In the genomic region with DNA sequence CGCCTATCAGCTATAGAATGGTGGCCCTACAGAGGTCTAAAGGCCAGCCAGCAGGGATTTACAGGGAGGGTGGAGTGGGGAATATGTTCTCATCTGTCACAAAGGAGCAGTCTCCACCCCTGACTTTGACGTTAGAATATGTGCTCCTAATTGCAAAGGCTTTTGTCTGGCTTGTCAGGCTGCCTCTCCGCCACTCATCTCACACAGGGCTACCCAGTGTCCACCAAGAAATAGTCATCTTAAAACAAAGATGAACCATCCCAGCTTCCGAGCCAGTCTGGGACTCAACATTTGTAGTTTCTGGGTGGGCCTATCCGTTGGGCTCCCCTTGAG, we compare ENCODE assay signal across 15 mouse cellular contexts. TPM values are rescaled to one million over a fixed set of nuclear protein-coding genes. Genes with fewer than 3 reads are reported as not detected.
A peak's percentile ranks its signal among the peaks of the same experiment; 100 is the strongest.
DNase-seq lines count a peak whose midpoint lies in the region; ATAC-seq and TF ChIP-seq lines count a peak whose summit lies in the region.
"Had no signal": no experiment of that assay in that cellular context is flagged by ENCODE, and none has a peak within 500 bp of the region (broad histone marks: within the 10 kb centered on the region; RNA-seq: fewer than 3 reads in every experiment).

No protein-coding gene starts in this region.

- no peak; the same call in 1 of the 2 replicates for TF ChIP-seq EP300 in lung, postnatal 0 days (IDR thresholded peaks at IDR 0.05)

- peaks cover 40% of the 10 kb centered on the region for H3K4me1 ChIP-seq in heart, embryonic 15.5 days (replicated peaks)
- H3K4me1 ChIP-seq in lung, postnatal 0 days (ENCODE audit: insufficient read depth, low read depth, low read length) = no peaks in the 10 kb centered on the region; the same call in 1 of the 2 replicates
- peaks cover 55% of the 10 kb centered on the region for H3K4me1 ChIP-seq in embryonic facial prominence, embryonic 10.5 days
- peaks cover 27% of the 10 kb centered on the region for H3K4me1 ChIP-seq in limb, embryonic 10.5 days

- 0 out of 2 replicates have a peak, but pooled peaks cover 4% of the 10 kb centered on the region for H3K36me3 ChIP-seq in heart, embryonic 15.5 days
- H3K36me3 ChIP-seq in lung, postnatal 0 days (ENCODE audit: insufficient read depth, low read length) = no peaks in the 10 kb centered on the region
- H3K36me3 ChIP-seq in embryonic facial prominence, embryonic 10.5 days (replicated peaks) = no peaks in the 10 kb centered on the region
- H3K36me3 ChIP-seq in limb, embryonic 10.5 days = no peaks in the 10 kb centered on the region

- TF ChIP-seq CTCF in lung, postnatal 0 days (IDR thresholded peaks at IDR 0.05) = no peak

- ATAC-seq in heart, embryonic 15.5 days (replicated peaks; ENCODE audit: insufficient number of reproducible peaks, insufficient read depth, low FRiP score, low read depth) = no peak
- ATAC-seq in lung, postnatal 0 days = peak; percentile 73
- ATAC-seq: Patski had no signal

- DNase-seq in heart, postnatal 14 days = no peak
- peak; percentile 12 for DNase-seq in lung, postnatal 0 days (ENCODE audit: low spot score)
- DNase-seq in lung, postnatal 25 days (ENCODE audit: low spot score) = no peak
- DNase-seq in embryonic facial prominence, embryonic 10.5 days (ENCODE audit: low spot score) = peak; percentile 35
- no peak for DNase-seq in limb, embryonic 10.5 days (ENCODE audit: low spot score)
- DNase-seq in layer of hippocampus, adult 18-20 months (ENCODE audit: low spot score in 2 of 2) = no peak
- no peak for DNase-seq in adrenal gland, postnatal 14 days
- DNase-seq: adrenal gland, adult 8-10 months; kidney, postnatal 36 days; lung, postnatal 4 days had no signal

- no peak overlapping the region for H3K9ac ChIP-seq in heart, embryonic 15.5 days
- H3K9ac ChIP-seq in lung, postnatal 0 days (replicated peaks; ENCODE audit: low read depth) = no peak overlapping the region

- H3K4me2 ChIP-seq in heart, embryonic 15.5 days = no peak overlapping the region
- H3K4me2 ChIP-seq in lung, postnatal 0 days (replicated peaks; ENCODE audit: low read depth, low read length) = no peak overlapping the region

- 60% methylated on average over 5 of the region's 5 CpGs for WGBS in heart, embryonic 15.5 days
- 63% methylated on average over 5 of the region's 5 CpGs for WGBS in lung, postnatal 0 days
- WGBS in embryonic facial prominence, embryonic 10.5 days = 50% methylated on average over 5 of the region's 5 CpGs
- 57% methylated on average over 5 of the region's 5 CpGs for WGBS in limb, embryonic 10.5 days

- H3K9me3 ChIP-seq in heart, embryonic 15.5 days (replicated peaks) = no peaks in the 10 kb centered on the region
- H3K9me3 ChIP-seq in lung, postnatal 0 days (ENCODE audit: low read length) = no peaks in the 10 kb centered on the region
- no peaks in the 10 kb centered on the region for H3K9me3 ChIP-seq in embryonic facial prominence, embryonic 10.5 days
- no peaks in the 10 kb centered on the region for H3K9me3 ChIP-seq in limb, embryonic 10.5 days (replicated peaks)

- H3K27ac ChIP-seq in heart, embryonic 15.5 days = peak overlapping the region; percentile 83
- no peak overlapping the region for H3K27ac ChIP-seq in lung, postnatal 0 days (ENCODE audit: low read length)
- peak overlapping the region; percentile 78 for H3K27ac ChIP-seq in embryonic facial prominence, embryonic 10.5 days (replicated peaks)
- 0 out of 2 replicates have a peak overlapping the region, but pooled peaks have one; percentile 21 for H3K27ac ChIP-seq in limb, embryonic 10.5 days

- no peaks in the 10 kb centered on the region for H3K27me3 ChIP-seq in heart, embryonic 15.5 days
- H3K27me3 ChIP-seq in lung, postnatal 0 days (replicated peaks; ENCODE audit: insufficient read depth, low read length) = no peaks in the 10 kb centered on the region
- no peaks in the 10 kb centered on the region for H3K27me3 ChIP-seq in embryonic facial prominence, embryonic 10.5 days (replicated peaks; ENCODE audit: low read depth, poor library complexity, severe bottlenecking)
- no peaks in the 10 kb centered on the region for H3K27me3 ChIP-seq in limb, embryonic 10.5 days (ENCODE audit: low read depth, poor library complexity, severe bottlenecking)

- no peak overlapping the region for H3K4me3 ChIP-seq in heart, embryonic 15.5 days
- H3K4me3 ChIP-seq in lung, postnatal 0 days (ENCODE audit: low read depth, low read length) = no peak overlapping the region
- no peak overlapping the region for H3K4me3 ChIP-seq in embryonic facial prominence, embryonic 10.5 days
- no peak overlapping the region for H3K4me3 ChIP-seq in limb, embryonic 10.5 days

- intact Hi-C loops in heart, postnatal 14 days (cut with DNase I) = no loop called here

RNA-seq across cellular contexts. Expression of gene Plagl1, which starts 58.4 kb away (rescaled TPM):
- 165 and 200 TPM in 2 replicates for polyA plus RNA-seq in heart, embryonic 15.5 days (2015; fragmentation: Nextera tagmentation; extraction: Ambion mirVana)
- total RNA-seq in heart, postnatal 14 days (2021) = 10 to 100 TPM; 22.7 to 23.3 TPM
- 43.4 and 44.8 TPM in 2 replicates for polyA plus RNA-seq in lung, postnatal 0 days (2015; fragmentation: Nextera tagmentation; extraction: Ambion mirVana)
- 69.6 and 77.8 TPM in 2 replicates for polyA plus RNA-seq in embryonic facial prominence, embryonic 10.5 days (2016; fragmentation: Nextera tagmentation; extraction: Ambion mirVana)
- polyA plus RNA-seq in limb, embryonic 10.5 days (2016; fragmentation: Nextera tagmentation; extraction: Ambion mirVana) = 37.3 and 42.6 TPM in 2 replicates
- total RNA-seq in layer of hippocampus, adult 18-20 months (2021) = 10 to 100 TPM; 26.3 to 28.2 TPM
- 13.0 and 15.7 TPM in 2 replicates for total RNA-seq in adrenal gland, postnatal 14 days (2021)

RNA-seq across cellular contexts. Expression of gene Zc2hc1b, which starts 59.1 kb away (rescaled TPM):
- polyA plus RNA-seq in heart, embryonic 15.5 days (2015; fragmentation: Nextera tagmentation; extraction: Ambion mirVana) = not detected in 2 replicates
- total RNA-seq in heart, postnatal 14 days (2021) = not detected
- not detected in 2 replicates for polyA plus RNA-seq in lung, postnatal 0 days (2015; fragmentation: Nextera tagmentation; extraction: Ambion mirVana)
- not detected in 2 replicates for polyA plus RNA-seq in embryonic facial prominence, embryonic 10.5 days (2016; fragmentation: Nextera tagmentation; extraction: Ambion mirVana)
- not detected in 2 replicates for polyA plus RNA-seq in limb, embryonic 10.5 days (2016; fragmentation: Nextera tagmentation; extraction: Ambion mirVana)
- not detected for total RNA-seq in layer of hippocampus, adult 18-20 months (2021)
- not detected in 2 replicates for total RNA-seq in adrenal gland, postnatal 14 days (2021)
- total RNA-seq: adrenal gland, adult 8-10 months; granulocyte monocyte progenitor cell, adult 5-6 weeks; left cerebral cortex, postnatal 14 days had no signal
- polyA plus RNA-seq: frontal cortex, adult 2 months; Patski had no signal

Comparison
In these comparisons a context has a peak if more than half of its experiments do, and no peak if none do; other contexts are left out.
1. DNase-seq: peak in lung, postnatal 0 days (single experiment) and embryonic facial prominence, embryonic 10.5 days (single experiment); none in heart, postnatal 14 days (0 of 2), lung, postnatal 25 days (single experiment), limb, embryonic 10.5 days (single experiment), layer of hippocampus, adult 18-20 months (0 of 2) and adrenal gland, postnatal 14 days (single experiment).